Mouse (Mus musculus) adrenal gland, adult 8-10 months (tissue): ENCODE results near the gene Bcs1l. TPM values are rescaled to one million over a fixed set of nuclear protein-coding genes. Genes with fewer than 3 reads are reported as not detected.

ENCODE experiments used
- microRNA-seq, 2 experiments: library from miRNA; unstranded; fragments of <30 nt; microRNA quantifications; one replicate each; pipeline ENCODE4 v1.2.0; 2022
- total RNA-seq, 4 experiments: library from RNA; stranded (reverse); gene quantifications; 2 replicates each; pipeline ENCODE4 v1.2.4; 2022

Gene Bcs1l
- total RNA-seq, 4 experiments from 2014 or later = 27.1 to 33.2 (median 29.0) TPM

Small RNAs within 50 kb of the gene (microRNA-seq; reads per million reads assigned to microRNA genes)
- 0 reads per million in 2 experiments for gene Gm25035

Other genes starting within 250 kb of the Bcs1l start
- gene Catip, start 226.2 kb upstream of the Bcs1l start, total RNA-seq = 1 to 10 TPM in 2 of 4 experiments, under 1 TPM in 2; 0.21 to 1.4 (median 0.81) TPM
- gene Slc11a1, start 213.1 kb upstream of the Bcs1l start, total RNA-seq = 10 to 100 TPM; 12.9 to 29.1 (median 19.7) TPM
- 100 to 1,000 TPM; 141 to 175 (median 160) TPM for gene Ctdsp1, start 196.8 kb upstream of the Bcs1l start, total RNA-seq
- gene Vil1, start 178.9 kb upstream of the Bcs1l start, total RNA-seq = 1 to 10 TPM in 3 of 4 experiments, under 1 TPM in 1; 0.96 to 4.1 (median 2.6) TPM
- 10 to 100 TPM; 27.1 to 29.4 (median 28.1) TPM for gene Cnot9, start 82.2 kb upstream of the Bcs1l start, total RNA-seq
- gene Plcd4, start 45.4 kb upstream of the Bcs1l start, total RNA-seq = 1 to 10 TPM; 1.1 to 2.1 (median 1.5) TPM
- gene Usp37, start 44.0 kb upstream of the Bcs1l start, total RNA-seq = 10 to 100 TPM; 14.1 to 23.0 (median 17.8) TPM
- 10 to 100 TPM; 14.3 to 20.2 (median 18.3) TPM for gene Zfp142, start within 50 bp of the Bcs1l start, total RNA-seq
- 10 to 100 TPM; 50.2 to 79.7 (median 66.6) TPM for gene Rnf25, start 13.1 kb downstream of the Bcs1l start, total RNA-seq
- gene Stk36, start 13.2 kb downstream of the Bcs1l start, total RNA-seq = 10 to 100 TPM in 1 of 4 experiments, 1 to 10 TPM in 3; 3.5 to 11.8 (median 4.8) TPM
- gene Ttll4, start 73.5 kb downstream of the Bcs1l start, total RNA-seq = 10 to 100 TPM; 18.4 to 30.1 (median 21.1) TPM
- gene Cyp27a1, start 125.3 kb downstream of the Bcs1l start, total RNA-seq = 10 to 100 TPM; 12.2 to 28.3 (median 14.8) TPM
- 1 to 10 TPM in 1 of 4 experiments, under 1 TPM in 1, not detected in 2; 0.55 to 1.3 TPM for gene Prkag3, start 160.9 kb downstream of the Bcs1l start, total RNA-seq
- gene Wnt6, start 183.6 kb downstream of the Bcs1l start, total RNA-seq = 1 to 10 TPM; 3.9 to 6.6 (median 5.7) TPM
- gene Wnt10a, start 203.2 kb downstream of the Bcs1l start, total RNA-seq = 1 to 10 TPM in 1 of 4 experiments, under 1 TPM in 3; 0.58 to 1.0 (median 0.84) TPM